Mouse (Mus musculus): Measurements from ENCODE around the gene Exoc6.
A peak's percentile ranks its signal among the peaks of the same experiment; 100 is the strongest.
"Not testable (repeated sequence)": the region's sequence is repeated elsewhere in the genome, so short reads cannot be mapped to it uniquely, and the experiment has no call there.

Gene Exoc6

GRCm38 (mm10) chr19:37540201-37540600, 10.0 kb upstream of the Exoc6 start:
- no peak for DNase-seq

GRCm38 (mm10) chr19:37543537-37544326, 6.5 kb upstream of the Exoc6 start:
- DNase-seq = peak; percentile 31

- no peak for DNase-seq
These were observed 5.7 kb upstream of the Exoc6 start for GRCm38 (mm10) chr19:37544476-37544875.

- DNase-seq = no peak
These were observed 5.0 kb upstream of the Exoc6 start for GRCm38 (mm10) chr19:37545231-37545630.

- DNase-seq = no peak
These were observed 4.5 kb upstream of the Exoc6 start for GRCm38 (mm10) chr19:37545725-37546124.

- DNase-seq = no peak
These were observed 3.4 kb upstream of the Exoc6 start for GRCm38 (mm10) chr19:37546776-37547175.

GRCm38 (mm10) chr19:37551040-37551566, 885 bp downstream of the Exoc6 start:
- no peak for DNase-seq

GRCm38 (mm10) chr19:37553376-37554265, 3.4 kb downstream of the Exoc6 start:
- no peak for DNase-seq

- not testable (repeated sequence) for DNase-seq
These were observed 4.0 kb downstream of the Exoc6 start for GRCm38 (mm10) chr19:37554266-37554650.

GRCm38 (mm10) chr19:37555863-37556566, 5.8 kb downstream of the Exoc6 start:
- DNase-seq = no peak

- DNase-seq = no peak
These were observed 7.7 kb downstream of the Exoc6 start for GRCm38 (mm10) chr19:37557898-37558297.

GRCm38 (mm10) chr19:37559286-37560079, 9.3 kb downstream of the Exoc6 start:
- DNase-seq = peak; percentile 76

- DNase-seq = no peak
These were observed 9.8 kb downstream of the Exoc6 start for GRCm38 (mm10) chr19:37560080-37560427.

- DNase-seq = no peak
These were observed 11.1 kb downstream of the Exoc6 start for GRCm38 (mm10) chr19:37561106-37561892.

- peak; percentile 35 for DNase-seq
These were observed 13.5 kb downstream of the Exoc6 start for GRCm38 (mm10) chr19:37563763-37564162.

- DNase-seq = no peak
These were observed 15.6 kb downstream of the Exoc6 start for GRCm38 (mm10) chr19:37565806-37566205.

GRCm38 (mm10) chr19:37569186-37569754, 19.1 kb downstream of the Exoc6 start:
- no peak for DNase-seq

- DNase-seq = no peak
These were observed 20.9 kb downstream of the Exoc6 start for GRCm38 (mm10) chr19:37570966-37571718.

- DNase-seq = no peak
These were observed 24.6 kb downstream of the Exoc6 start for GRCm38 (mm10) chr19:37574802-37575201.

GRCm38 (mm10) chr19:37579607-37580006, 29.4 kb downstream of the Exoc6 start:
- DNase-seq = no peak

Measured in thymus, postnatal 25 days (tissue).